Mouse (Mus musculus) embryonic fibroblast, embryonic 13.5 days (primary cell): ENCODE results near the gene Gm5678. TPM values are rescaled to one million over a fixed set of nuclear protein-coding genes. Genes with fewer than 3 reads are reported as not detected.
"Not testable (repeated sequence)": the region's sequence is repeated elsewhere in the genome, so short reads cannot be mapped to it uniquely, and the experiment has no call there.

Experiments used
- H3K27ac ChIP-seq: 2 replicates; pipeline ENCODE4 v1.5.1; 2012; ENCODE audit warnings: low read length, control low read depth, inconsistent platforms; ENCODE audit not compliant: insufficient read depth
- H3K4me1 ChIP-seq: 2 replicates; pipeline ENCODE4 v1.6.1; 2011; ENCODE audit warnings: low read length; ENCODE audit not compliant: control insufficient read depth, insufficient read depth
- H3K4me3 ChIP-seq: 2 replicates; pipeline ENCODE4 v1.5.1; 2011; ENCODE audit warnings: mild to moderate bottlenecking, control low read depth, low read length; ENCODE audit not compliant: insufficient read depth
- CTCF ChIP-seq: IDR thresholded peaks from 2 replicates; pipeline ENCODE4 v1.5.1; 2011; ENCODE audit warnings: mild to moderate bottlenecking, control low read depth, low read length, moderate library complexity, borderline replicate concordance; ENCODE audit not compliant: insufficient read depth
- POLR2A ChIP-seq: IDR thresholded peaks from 2 replicates; pipeline ENCODE4 v1.6.1; 2011; ENCODE audit warnings: low read depth, mild to moderate bottlenecking, control low read depth, low read length, moderate library complexity
- polyA plus RNA-seq: library from polyadenylated mRNA; stranded (reverse); fragments of >200 nt; gene quantifications from 2 replicates; pipeline ENCODE4 v1.2.4, GENCODE M21; 2011; ENCODE audit warnings: low read depth; ENCODE audit not compliant: missing spikeins, insufficient read length

The Gm5678 gene
- polyA plus RNA-seq, 1 experiment, result not detected

GRCm38 (mm10) chr16:93648441-93649183 is 20.7 kb downstream of the Gm5678 start:
- Histone ChIP-seq H3K4me3 (no peak overlapping the region), H3K27ac (no peak overlapping the region), H3K4me1 (no peaks in the 10 kb centered on the region; the same call in 1 of the 2 replicates)
- TF ChIP-seq POLR2A (no peak), CTCF (no peak)

GRCm38 (mm10) chr16:93667976-93668375 is 40.1 kb downstream of the Gm5678 start:
- Histone ChIP-seq H3K4me1 (no peaks in the 10 kb centered on the region), H3K4me3 (no peak overlapping the region), H3K27ac (no peak overlapping the region)
- TF ChIP-seq CTCF (no peak), POLR2A (no peak)

- Histone ChIP-seq H3K4me3 (no peak overlapping the region), H3K27ac (no peak overlapping the region), H3K4me1 (no peaks in the 10 kb centered on the region)
- no peak for TF ChIP-seq POLR2A
- no peak for TF ChIP-seq CTCF
Measured at GRCm38 (mm10) chr16:93669521-93669920, 41.6 kb downstream of the Gm5678 start.

GRCm38 (mm10) chr16:93670466-93670865 is 42.6 kb downstream of the Gm5678 start:
- not testable (repeated sequence) for H3K4me1 ChIP-seq, H3K4me3 ChIP-seq, H3K27ac ChIP-seq

GRCm38 (mm10) chr16:93671064-93671463 is 43.2 kb downstream of the Gm5678 start:
- TF ChIP-seq POLR2A (no peak), CTCF (peak; percentile 36; the same call in 1 of the 2 replicates)
- H3K4me1 ChIP-seq, result no peaks in the 10 kb centered on the region
- H3K27ac ChIP-seq, result no peak overlapping the region
- H3K4me3 ChIP-seq, result no peak overlapping the region

GRCm38 (mm10) chr16:93676376-93676775 is 48.5 kb downstream of the Gm5678 start:
- Histone ChIP-seq H3K27ac (no peak overlapping the region), H3K4me3 (no peak overlapping the region), H3K4me1 (no peaks in the 10 kb centered on the region)
- TF ChIP-seq POLR2A, result no peak
- TF ChIP-seq CTCF, result no peak

- H3K27ac ChIP-seq, result no peak overlapping the region
- H3K4me1 ChIP-seq, result no peaks in the 10 kb centered on the region
- H3K4me3 ChIP-seq, result no peak overlapping the region
- TF ChIP-seq POLR2A (no peak), CTCF (no peak)
Measured at GRCm38 (mm10) chr16:93678206-93678605, 50.3 kb downstream of the Gm5678 start.

GRCm38 (mm10) chr16:93679165-93679564 is 51.3 kb downstream of the Gm5678 start:
- Histone ChIP-seq H3K27ac (no peak overlapping the region), H3K4me1 (no peaks in the 10 kb centered on the region), H3K4me3 (no peak overlapping the region)
- TF ChIP-seq CTCF, result no peak

Other genes starting within 250 kb of the Gm5678 start
- gene Setd4, start 24.0 kb upstream of the Gm5678 start, polyA plus RNA-seq, result 4.9 and 6.1 TPM in 2 replicates
- 30.0 and 34.3 TPM in 2 replicates for gene Cbr1, start 22.2 kb upstream of the Gm5678 start, polyA plus RNA-seq
- gene Cbr3, start 55.1 kb downstream of the Gm5678 start, polyA plus RNA-seq, result 10.2 and 14.0 TPM in 2 replicates
- gene Dop1b, start 83.8 kb downstream of the Gm5678 start, polyA plus RNA-seq, result 17.4 and 20.7 TPM in 2 replicates
- 38.8 and 41.2 TPM in 2 replicates for gene Morc3, start 204.0 kb downstream of the Gm5678 start, polyA plus RNA-seq